Mouse (Mus musculus): Measurements from ENCODE around the gene Aqp9. TPM values are rescaled to one million over a fixed set of nuclear protein-coding genes. Genes with fewer than 3 reads are reported as not detected.
"Not testable (repeated sequence)": the region's sequence is repeated elsewhere in the genome, so short reads cannot be mapped to it uniquely, and the experiment has no call there.

Aqp9 gene
- total RNA-seq, 2 experiments from 2014 or later, result 0.12 to 0.29 TPM

GRCm38 (mm10) chr9:71146210-71146609 lies 22.3 kb downstream of the Aqp9 start:
- DNase-seq, result no peak

GRCm38 (mm10) chr9:71140205-71140604 lies 28.3 kb downstream of the Aqp9 start:
- DNase-seq, result no peak
- intact Hi-C loops (cut with DNase I), result no loop called here

More at GRCm38 (mm10) chr9:71146210-71146609, 22.3 kb downstream of the Aqp9 start:
- intact Hi-C loops (cut with DNase I), result no loop called here

- DNase-seq, result no peak
- intact Hi-C loops (cut with DNase I), result no loop called here
Observed at GRCm38 (mm10) chr9:71138936-71139335, 29.5 kb downstream of the Aqp9 start.

GRCm38 (mm10) chr9:71137267-71137945 lies 31.1 kb downstream of the Aqp9 start:
- intact Hi-C loops (cut with DNase I), result no loop called here
- DNase-seq, result no peak

GRCm38 (mm10) chr9:71135073-71135472 lies 33.4 kb downstream of the Aqp9 start:
- no peak for DNase-seq
- intact Hi-C loops (cut with DNase I), result no loop called here

- intact Hi-C loops (cut with DNase I), result no loop called here
Observed at GRCm38 (mm10) chr9:71133190-71133589, 35.3 kb downstream of the Aqp9 start.

GRCm38 (mm10) chr9:71131822-71132221 lies 36.7 kb downstream of the Aqp9 start:
- intact Hi-C loops (cut with DNase I), result no loop called here
- DNase-seq, result no peak

More at GRCm38 (mm10) chr9:71133190-71133589, 35.3 kb downstream of the Aqp9 start:
- no peak for DNase-seq

- DNase-seq, result peak; percentile 73 to 83
- intact Hi-C loops (cut with DNase I), result loop anchor here (10.0 kb wide), 1 partner anchor 56 kb away; no protein-coding TSS in a partner anchor
Observed at GRCm38 (mm10) chr9:71128911-71129310, 39.6 kb downstream of the Aqp9 start.

- peak; percentile 29 to 54 for DNase-seq
- intact Hi-C loops (cut with DNase I), result loop anchor here (10.0 kb wide), 1 partner anchor 59 kb away; no protein-coding TSS in a partner anchor
Observed at GRCm38 (mm10) chr9:71126205-71126604, 42.3 kb downstream of the Aqp9 start.

- intact Hi-C loops (cut with DNase I), result loop anchor here (10.0 kb wide), 1 partner anchor 62 kb away; no protein-coding TSS in a partner anchor
Observed at GRCm38 (mm10) chr9:71123095-71123494, 45.4 kb downstream of the Aqp9 start.

GRCm38 (mm10) chr9:71120924-71121323 lies 47.6 kb downstream of the Aqp9 start:
- intact Hi-C loops (cut with DNase I), result loop anchor here (10.0 kb wide), 1 partner anchor 64 kb away; no protein-coding TSS in a partner anchor
- no peak for DNase-seq

More at GRCm38 (mm10) chr9:71123095-71123494, 45.4 kb downstream of the Aqp9 start:
- DNase-seq, result not testable (repeated sequence)

GRCm38 (mm10) chr9:71113166-71113565 lies 55.3 kb downstream of the Aqp9 start:
- DNase-seq, result peak; percentile 21
- intact Hi-C loops (cut with DNase I), result no loop called here

GRCm38 (mm10) chr9:71103521-71103920 lies 65.0 kb downstream of the Aqp9 start:
- intact Hi-C loops (cut with DNase I), result no loop called here
- DNase-seq, result no peak

GRCm38 (mm10) chr9:71094066-71094465 lies 74.4 kb downstream of the Aqp9 start:
- intact Hi-C loops (cut with DNase I), result loop anchor here (10.0 kb wide), 1 partner anchor 689 kb away; no protein-coding TSS in a partner anchor
- no peak for DNase-seq

- intact Hi-C loops (cut with DNase I), result loop anchor here (10.0 kb wide), 1 partner anchor 687 kb away; no protein-coding TSS in a partner anchor
- peak; percentile 24 to 54 for DNase-seq
Observed at GRCm38 (mm10) chr9:71092038-71092437, 76.4 kb downstream of the Aqp9 start.

GRCm38 (mm10) chr9:71079201-71079600 lies 89.3 kb downstream of the Aqp9 start:
- intact Hi-C loops (cut with DNase I), result loop anchor here (5.0 to 10.0 kb wide), 2 partner anchors 147 to 234 kb away; no protein-coding TSS in a partner anchor
- peak in 1 of 2 experiments; percentile 30 for DNase-seq

- DNase-seq, result no peak
- intact Hi-C loops (cut with DNase I), result loop anchor here (5.0 to 10.0 kb wide), 2 partner anchors 145 to 233 kb away; no protein-coding TSS in a partner anchor
Observed at GRCm38 (mm10) chr9:71077251-71077825, 91.1 kb downstream of the Aqp9 start.

GRCm38 (mm10) chr9:71076201-71076648 lies 92.3 kb downstream of the Aqp9 start:
- no peak for DNase-seq
- intact Hi-C loops (cut with DNase I), result loop anchor here (5.0 to 10.0 kb wide), 2 partner anchors 144 to 231 kb away; no protein-coding TSS in a partner anchor

GRCm38 (mm10) chr9:71073831-71074230 lies 94.7 kb downstream of the Aqp9 start:
- intact Hi-C loops (cut with DNase I), result loop anchor here (1.0 to 10.0 kb wide), 3 partner anchors 107 to 402 kb away; no protein-coding TSS in a partner anchor

GRCm38 (mm10) chr9:71073076-71073475 lies 95.4 kb downstream of the Aqp9 start:
- DNase-seq, result no peak
- intact Hi-C loops (cut with DNase I), result loop anchor here (5.0 to 10.0 kb wide), 2 partner anchors 106 to 228 kb away; no protein-coding TSS in a partner anchor

More at GRCm38 (mm10) chr9:71073831-71074230, 94.7 kb downstream of the Aqp9 start:
- DNase-seq, result peak in 1 of 2 experiments; percentile 75

GRCm38 (mm10) chr9:71072502-71072901 lies 96.0 kb downstream of the Aqp9 start:
- intact Hi-C loops (cut with DNase I), result loop anchor here (5.0 to 10.0 kb wide), 2 partner anchors 105 to 228 kb away; no protein-coding TSS in a partner anchor
- DNase-seq, result no peak
